Mouse (Mus musculus): ENCODE measurements around the gene Mtg2. TPM values are rescaled to one million over a fixed set of nuclear protein-coding genes. Genes with fewer than 3 reads are reported as not detected.

Mtg2 gene
- total RNA-seq, 1 experiment = 33.9 TPM

GRCm38 (mm10) chr2:180042256-180042857 lies 28.0 kb upstream of the Mtg2 start, which contains the start of the genes Psma7 and Ss18l1:
Psma7 (minus strand) TSS chr2:180042433.
Ss18l1 (plus strand) TSS chr2:180042509.
- Histone ChIP-seq H3K36me3 (ENCODE audit: control insufficient read depth, insufficient read depth, low read length, poor library complexity, severe bottlenecking) (peaks cover 18% of the 10 kb centered on the region), H3K4me1 (ENCODE audit: control insufficient read depth in 2 of 2, insufficient read depth in 2 of 2, low read length in 2 of 2, poor library complexity in 1 of 2) (peaks cover 0 to 5% of the 10 kb centered on the region in 2 experiments; a peak in 1 of 4 replicates), H3K9ac (ENCODE audit: insufficient read depth, low read depth, low read length, poor library complexity, severe bottlenecking) (peak within 1 kb of the TSS; percentile 95), H3K9me3 (ENCODE audit: control insufficient read depth, insufficient read depth, low read depth, low read length) (no peaks in the 10 kb centered on the region), H3K4me3 (ENCODE audit: insufficient read depth in 1 of 2, low read depth in 1 of 2, low read length in 2 of 2, poor library complexity in 1 of 2, severe bottlenecking in 1 of 2) (peak within 1 kb of the TSS; percentile 89 to 96), H3K27ac (ENCODE audit: insufficient read depth, low read depth, low read length, poor library complexity, severe bottlenecking) (peak within 1 kb of the TSS; percentile 84)
- in situ Hi-C loops (cut with MboI; ENCODE audit: low sequenced_read_pairs in 2 of 2, unreplicated experiment in 2 of 2) = loop anchor here in 1 of 2 experiments (10.0 kb wide), 1 partner anchor 128 kb away; no protein-coding TSS in a partner anchor
- TF ChIP-seq CHD2 (IDR thresholded peaks at IDR 0.05; ENCODE audit: low read depth, low read length) = no peak
- no peak for TF ChIP-seq MAFK (IDR thresholded peaks at IDR 0.05; ENCODE audit: insufficient read depth, low read depth, low read length)
- no peak for TF ChIP-seq ZNF384 (IDR thresholded peaks at IDR 0.05; ENCODE audit: low read depth, low read length)
- 0 out of 2 replicates have a peak, but pooled peaks have one; percentile 4 for TF ChIP-seq HCFC1 (IDR thresholded peaks at IDR 0.05; ENCODE audit: borderline replicate concordance, insufficient read depth, low read length)
- no peak for TF ChIP-seq ZC3H11A (IDR thresholded peaks at IDR 0.05; ENCODE audit: borderline replicate concordance, low read depth, low read length)
- peak; percentile 73 for DNase-seq (ENCODE audit: low read depth, low spot score)

- in situ Hi-C loops (cut with MboI; ENCODE audit: low sequenced_read_pairs in 2 of 2, unreplicated experiment in 2 of 2) = loop anchor here in 1 of 2 experiments (10.0 kb wide), 1 partner anchor 128 kb away; no protein-coding TSS in a partner anchor
- Histone ChIP-seq H3K9me3 (ENCODE audit: control insufficient read depth, insufficient read depth, low read depth, low read length) (no peaks in the 10 kb centered on the region), H3K27ac (ENCODE audit: insufficient read depth, low read depth, low read length, poor library complexity, severe bottlenecking) (0 out of 2 replicates have a peak overlapping the region, but pooled peaks have one; percentile 7), H3K4me3 (ENCODE audit: insufficient read depth in 1 of 2, low read depth in 1 of 2, low read length in 2 of 2, poor library complexity in 1 of 2, severe bottlenecking in 1 of 2) (peak overlapping the region; percentile 89 to 96), H3K9ac (ENCODE audit: insufficient read depth, low read depth, low read length, poor library complexity, severe bottlenecking) (peak overlapping the region; percentile 92), H3K4me1 (ENCODE audit: control insufficient read depth in 2 of 2, insufficient read depth in 2 of 2, low read length in 2 of 2, poor library complexity in 1 of 2) (peaks cover 0 to 5% of the 10 kb centered on the region in 2 experiments; a peak in 1 of 4 replicates), H3K36me3 (ENCODE audit: control insufficient read depth, insufficient read depth, low read length, poor library complexity, severe bottlenecking) (peaks cover 15% of the 10 kb centered on the region)
- TF ChIP-seq ZC3H11A (IDR thresholded peaks at IDR 0.05; ENCODE audit: borderline replicate concordance, low read depth, low read length) = no peak
- no peak; the same call in 1 of the 2 replicates for TF ChIP-seq HCFC1 (IDR thresholded peaks at IDR 0.05; ENCODE audit: borderline replicate concordance, insufficient read depth, low read length)
- TF ChIP-seq CHD2 (IDR thresholded peaks at IDR 0.05; ENCODE audit: low read depth, low read length) = no peak
- TF ChIP-seq MAFK (IDR thresholded peaks at IDR 0.05; ENCODE audit: insufficient read depth, low read depth, low read length) = no peak
- no peak for TF ChIP-seq ZNF384 (IDR thresholded peaks at IDR 0.05; ENCODE audit: low read depth, low read length)
- peak; percentile 51 for DNase-seq (ENCODE audit: low read depth, low spot score)
Measured at GRCm38 (mm10) chr2:180042858-180043515, 27.4 kb upstream of the Mtg2 start.

GRCm38 (mm10) chr2:180045283-180045682 lies 25.1 kb upstream of the Mtg2 start:
- no peak overlapping the region for H3K27ac ChIP-seq (ENCODE audit: insufficient read depth, low read depth, low read length, poor library complexity, severe bottlenecking)
- no peak overlapping the region for H3K9ac ChIP-seq (ENCODE audit: insufficient read depth, low read depth, low read length, poor library complexity, severe bottlenecking)
- 0 out of 2 replicates have a peak, but pooled peaks cover 2% of the 10 kb centered on the region for H3K36me3 ChIP-seq (ENCODE audit: control insufficient read depth, insufficient read depth, low read length, poor library complexity, severe bottlenecking)
- H3K4me1 ChIP-seq (ENCODE audit: control insufficient read depth in 2 of 2, insufficient read depth in 2 of 2, low read length in 2 of 2, poor library complexity in 1 of 2) = peaks cover 0 to 5% of the 10 kb centered on the region in 2 experiments; a peak in 1 of 4 replicates
- no peak overlapping the region for H3K4me3 ChIP-seq (ENCODE audit: insufficient read depth in 1 of 2, low read depth in 1 of 2, low read length in 2 of 2, poor library complexity in 1 of 2, severe bottlenecking in 1 of 2)
- no peaks in the 10 kb centered on the region for H3K9me3 ChIP-seq (ENCODE audit: control insufficient read depth, insufficient read depth, low read depth, low read length)
- TF ChIP-seq ZNF384 (IDR thresholded peaks at IDR 0.05; ENCODE audit: low read depth, low read length) (peak; percentile 54; the same call in 1 of the 2 replicates), MAFK (IDR thresholded peaks at IDR 0.05; ENCODE audit: insufficient read depth, low read depth, low read length) (no peak)
- in situ Hi-C loops (cut with MboI; ENCODE audit: low sequenced_read_pairs in 2 of 2, unreplicated experiment in 2 of 2) = loop anchor here (5.0 to 10.0 kb wide), 2 partner anchors 128 to 130 kb away; no protein-coding TSS in a partner anchor
- no peak for DNase-seq (ENCODE audit: low read depth, low spot score)

- H3K4me3 ChIP-seq (ENCODE audit: insufficient read depth in 1 of 2, low read depth in 1 of 2, low read length in 2 of 2, poor library complexity in 1 of 2, severe bottlenecking in 1 of 2) = no peak overlapping the region
- in situ Hi-C loops (cut with MboI; ENCODE audit: low sequenced_read_pairs in 2 of 2, unreplicated experiment in 2 of 2) = loop anchor here (5.0 to 10.0 kb wide), 2 partner anchors 130 to 133 kb away; no protein-coding TSS in a partner anchor
- no peak overlapping the region for H3K9ac ChIP-seq (ENCODE audit: insufficient read depth, low read depth, low read length, poor library complexity, severe bottlenecking)
- H3K9me3 ChIP-seq (ENCODE audit: control insufficient read depth, insufficient read depth, low read depth, low read length) = no peaks in the 10 kb centered on the region
- H3K36me3 ChIP-seq (ENCODE audit: control insufficient read depth, insufficient read depth, low read length, poor library complexity, severe bottlenecking) = no peaks in the 10 kb centered on the region
- no peak for DNase-seq (ENCODE audit: low read depth, low spot score)
- H3K27ac ChIP-seq (ENCODE audit: insufficient read depth, low read depth, low read length, poor library complexity, severe bottlenecking) = no peak overlapping the region
- peaks cover 0 to 6% of the 10 kb centered on the region in 2 experiments; a peak in 1 of 4 replicates for H3K4me1 ChIP-seq (ENCODE audit: control insufficient read depth in 2 of 2, insufficient read depth in 2 of 2, low read length in 2 of 2, poor library complexity in 1 of 2)
- TF ChIP-seq ZNF384 (IDR thresholded peaks at IDR 0.05; ENCODE audit: low read depth, low read length) (no peak), HCFC1 (IDR thresholded peaks at IDR 0.05; ENCODE audit: borderline replicate concordance, insufficient read depth, low read length) (no peak), CHD2 (IDR thresholded peaks at IDR 0.05; ENCODE audit: low read depth, low read length) (no peak), MAFK (IDR thresholded peaks at IDR 0.05; ENCODE audit: insufficient read depth, low read depth, low read length) (no peak), ZC3H11A (IDR thresholded peaks at IDR 0.05; ENCODE audit: borderline replicate concordance, low read depth, low read length) (no peak)
Measured at GRCm38 (mm10) chr2:180047580-180047979, 22.8 kb upstream of the Mtg2 start.

All from ES-E14 (cell line).